Mouse (Mus musculus): ENCODE results near the gene Tsku.

The Tsku gene

GRCm38 (mm10) chr7:98328311-98328710 lies 32.8 kb downstream of the Tsku start:
- DNase-seq (ENCODE audit: low read depth), result no peak

GRCm38 (mm10) chr7:98326051-98326450 lies 35.1 kb downstream of the Tsku start:
- DNase-seq (ENCODE audit: low read depth), result no peak

- DNase-seq (ENCODE audit: low read depth), result no peak
These were observed 36.9 kb downstream of the Tsku start for GRCm38 (mm10) chr7:98324228-98324627.

GRCm38 (mm10) chr7:98323288-98324019 lies 37.7 kb downstream of the Tsku start:
- no peak for DNase-seq (ENCODE audit: low read depth)

- no peak for DNase-seq (ENCODE audit: low read depth)
These were observed 38.7 kb downstream of the Tsku start for GRCm38 (mm10) chr7:98322415-98322814.

GRCm38 (mm10) chr7:98321083-98321482 lies 40.0 kb downstream of the Tsku start, which contains the start of gene Acer3:
Acer3 (minus strand) TSS chr7:98321208.
- no peak for DNase-seq (ENCODE audit: low read depth)

GRCm38 (mm10) chr7:98320006-98320556 lies 41.0 kb downstream of the Tsku start:
- no peak for DNase-seq (ENCODE audit: low read depth)

- DNase-seq (ENCODE audit: low read depth), result no peak
These were observed 44.6 kb downstream of the Tsku start for GRCm38 (mm10) chr7:98316568-98316967.

- DNase-seq (ENCODE audit: low read depth), result no peak
These were observed 46.0 kb downstream of the Tsku start for GRCm38 (mm10) chr7:98315087-98315486.

- DNase-seq (ENCODE audit: low read depth), result no peak
These were observed 48.8 kb downstream of the Tsku start for GRCm38 (mm10) chr7:98312185-98312920.

- no peak for DNase-seq (ENCODE audit: low read depth)
These were observed 50.9 kb downstream of the Tsku start for GRCm38 (mm10) chr7:98310266-98310665.

- DNase-seq (ENCODE audit: low read depth), result peak; percentile 95
These were observed 51.7 kb downstream of the Tsku start for GRCm38 (mm10) chr7:98309219-98310030.

GRCm38 (mm10) chr7:98308607-98309218 lies 52.4 kb downstream of the Tsku start:
- DNase-seq (ENCODE audit: low read depth), result peak; percentile 35

- no peak for DNase-seq (ENCODE audit: low read depth)
These were observed 53.1 kb downstream of the Tsku start for GRCm38 (mm10) chr7:98307921-98308606.

GRCm38 (mm10) chr7:98307411-98307810 lies 53.7 kb downstream of the Tsku start:
- no peak for DNase-seq (ENCODE audit: low read depth)

All from induced T-regulatory cell, adult 2 months (primary cell).